Mouse (Mus musculus) cerebellum, adult 2 months (tissue): ENCODE data around the gene Pcdh10.

Experiments used
- CTCF ChIP-seq: fragments of 200-500 bp; IDR thresholded peaks from 2 replicates; pipeline ENCODE4 v1.5.1; 2011; ENCODE audit warnings: low read depth, mild to moderate bottlenecking, control low read depth, low read length, moderate library complexity, borderline replicate concordance; ENCODE audit not compliant: insufficient read depth
- POLR2A ChIP-seq: fragments of 200-500 bp; IDR thresholded peaks from 2 replicates; pipeline ENCODE4 v1.6.1; 2011; ENCODE audit warnings: low read length, control low read depth, borderline replicate concordance; ENCODE audit not compliant: insufficient read depth

DNA sequence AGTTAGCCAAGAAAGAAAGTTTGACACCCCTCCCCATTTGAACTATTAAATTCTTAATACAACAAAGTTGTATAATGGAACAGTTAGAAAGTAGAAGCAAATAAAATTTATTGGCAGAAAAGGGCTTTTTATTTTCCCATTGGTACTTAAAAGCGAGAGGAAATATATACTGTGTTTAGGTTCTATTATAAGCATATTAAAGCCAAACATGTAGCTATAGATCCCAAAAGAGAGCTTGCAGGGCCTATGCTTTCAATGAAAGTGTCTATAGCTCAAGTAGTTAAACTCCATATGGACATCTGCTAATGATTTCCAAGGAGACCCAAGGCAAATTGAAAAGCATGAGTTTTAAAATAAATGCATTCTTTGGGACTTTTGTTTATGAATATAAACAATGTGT, 22.3 kb upstream of the Pcdh10 start:
- no peak for TF ChIP-seq CTCF
- TF ChIP-seq POLR2A = no peak
